Mouse (Mus musculus) cerebellum, adult 11 months (tissue): ENCODE results near the gene Il18.

ENCODE experiments used
- DNase-seq: peaks from one replicate; pipeline ENCODE4 v3.0.0; 2022

The Il18 gene

DNA sequence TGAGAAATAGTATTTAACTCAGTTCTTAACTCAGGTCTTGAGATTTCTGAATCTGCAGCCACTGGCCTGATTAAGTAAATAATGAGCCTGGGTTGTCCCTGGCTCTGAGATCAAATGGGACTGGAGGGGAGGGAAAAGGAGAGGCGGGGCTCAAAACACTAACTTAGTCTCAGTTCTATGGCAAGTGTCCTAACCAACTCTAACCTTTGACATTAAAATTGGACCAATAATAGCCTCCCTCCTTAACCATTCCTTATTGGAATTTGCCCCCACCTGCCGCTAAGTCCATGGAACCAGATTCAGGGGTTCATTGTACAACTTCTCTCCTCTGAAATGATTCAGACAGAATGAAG lies 443 bp downstream of the Il18 start, which contains the start of gene Bco2:
Bco2 (minus strand) TSS at position 88 of the 353 bp plus-strand sequence.
- no peak for DNase-seq

DNA sequence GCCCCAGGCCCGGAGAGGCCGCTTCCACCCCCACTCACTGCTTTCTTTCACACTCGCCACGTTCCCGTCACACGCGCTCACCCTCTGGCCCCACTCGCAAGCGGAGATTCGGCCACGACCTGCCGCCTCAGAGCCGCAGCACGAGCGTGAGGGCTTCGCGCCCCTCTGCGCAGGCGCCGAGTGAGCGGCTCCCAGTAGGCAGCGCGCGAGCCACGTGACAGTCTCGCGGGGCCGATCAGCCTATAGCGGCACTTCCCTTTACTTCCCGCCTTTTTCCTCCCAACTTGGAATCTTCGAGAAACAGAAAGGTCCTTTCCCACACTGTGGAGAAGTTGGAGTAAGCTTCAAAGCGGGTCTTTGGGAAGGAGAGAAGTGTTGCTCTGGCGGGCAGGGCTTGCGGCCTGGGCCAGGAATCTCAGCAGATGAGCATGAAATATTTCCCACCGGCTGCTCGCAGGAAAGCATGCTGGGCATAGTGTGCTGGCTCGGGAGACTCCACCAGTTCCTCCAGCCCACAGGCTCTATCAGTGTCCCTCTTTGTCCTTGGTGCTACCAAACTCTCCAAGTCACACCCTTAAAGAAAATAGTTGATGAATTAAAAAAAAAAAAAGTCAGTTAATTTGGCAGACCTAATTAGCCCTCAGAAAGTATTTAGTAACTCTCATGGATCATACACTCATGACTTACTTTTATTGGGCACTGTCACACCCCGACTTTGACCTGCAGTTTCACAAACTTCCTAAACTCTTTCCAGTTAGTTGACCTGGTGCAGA lies 6.7 kb downstream of the Il18 start, which contains the start of gene Tex12:
Tex12 (minus strand) TSS at position 181 of the 773 bp plus-strand sequence.
- no peak for DNase-seq

DNA sequence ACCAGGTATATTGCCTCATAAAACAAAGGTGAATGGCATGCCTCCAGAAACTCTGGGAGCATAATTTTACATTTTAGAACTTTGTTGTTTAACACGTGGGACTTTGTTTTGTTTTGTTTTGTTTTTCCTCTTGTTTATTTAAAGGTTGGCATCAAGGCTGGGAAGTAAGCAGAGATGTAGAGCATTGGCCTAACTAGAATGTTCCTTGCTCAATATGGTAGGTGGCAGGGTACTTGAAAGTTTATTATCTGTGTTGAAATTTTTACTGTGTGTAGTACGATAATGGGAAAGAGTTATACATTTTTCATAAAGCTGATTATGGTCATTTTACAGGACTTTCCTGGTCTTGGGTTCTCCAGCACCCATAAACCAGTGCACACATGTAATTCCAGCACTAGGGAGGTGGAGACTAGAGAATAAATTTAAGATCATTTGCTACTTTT lies 7.3 kb downstream of the Il18 start:
- no peak for DNase-seq

DNA sequence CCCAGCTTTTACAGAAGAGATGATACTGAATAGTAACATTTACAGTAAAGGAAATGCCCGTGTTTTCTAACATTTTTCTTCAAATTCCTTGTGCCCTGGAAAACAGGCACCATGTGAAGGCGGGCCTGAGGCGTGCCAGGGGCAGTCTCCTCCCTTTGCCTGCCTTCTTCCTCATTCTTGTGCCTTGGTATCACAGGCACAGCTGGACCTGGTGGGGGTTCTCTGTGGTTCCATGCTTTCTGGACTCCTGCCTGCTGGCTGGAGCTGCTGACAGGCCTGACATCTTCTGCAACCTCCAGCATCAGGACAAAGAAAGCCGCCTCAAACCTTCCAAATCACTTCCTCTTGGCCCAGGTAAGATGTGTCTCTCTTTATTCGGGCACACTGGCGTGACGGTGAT lies 10.5 kb downstream of the Il18 start:
- no peak for DNase-seq

DNA sequence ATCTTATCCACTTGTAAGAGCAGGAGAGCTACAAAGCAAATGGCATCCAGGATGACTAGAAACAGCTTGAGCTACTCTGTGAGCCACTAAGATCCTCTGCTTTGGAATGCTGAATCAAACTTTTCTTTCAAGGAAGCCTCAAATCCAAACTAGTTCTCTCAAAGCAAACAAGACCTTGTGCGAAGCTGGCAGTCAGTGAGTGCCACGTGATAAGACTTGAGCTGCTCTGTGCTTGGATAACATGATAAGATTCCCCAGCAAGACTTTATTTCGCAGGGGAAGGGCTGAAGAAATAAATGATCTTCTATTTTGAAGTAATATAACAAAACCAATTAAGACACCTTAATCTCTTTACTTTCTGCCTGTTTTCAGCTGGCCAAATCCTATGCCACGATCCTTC lies 11.3 kb downstream of the Il18 start:
- DNase-seq: no peak

DNA sequence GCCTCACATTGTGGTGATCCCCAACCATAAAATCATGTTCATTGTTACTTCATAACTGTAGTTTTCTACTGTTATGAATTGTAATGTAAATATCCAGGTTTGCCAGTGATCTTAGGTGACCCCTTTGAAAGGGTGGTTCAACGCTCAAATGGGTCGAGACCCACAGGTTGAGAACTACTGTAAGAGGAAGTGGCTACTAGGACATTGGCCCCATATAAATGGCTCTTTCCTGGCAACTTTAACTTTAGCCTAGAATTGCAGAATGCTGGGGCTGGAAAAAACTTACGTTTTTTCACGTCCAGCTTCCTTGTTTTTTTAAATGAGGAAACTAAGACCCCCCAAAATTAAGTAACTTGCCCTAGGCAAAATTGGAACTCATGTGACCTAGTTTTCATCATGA lies 12.7 kb downstream of the Il18 start:
- DNase-seq: no peak

DNA sequence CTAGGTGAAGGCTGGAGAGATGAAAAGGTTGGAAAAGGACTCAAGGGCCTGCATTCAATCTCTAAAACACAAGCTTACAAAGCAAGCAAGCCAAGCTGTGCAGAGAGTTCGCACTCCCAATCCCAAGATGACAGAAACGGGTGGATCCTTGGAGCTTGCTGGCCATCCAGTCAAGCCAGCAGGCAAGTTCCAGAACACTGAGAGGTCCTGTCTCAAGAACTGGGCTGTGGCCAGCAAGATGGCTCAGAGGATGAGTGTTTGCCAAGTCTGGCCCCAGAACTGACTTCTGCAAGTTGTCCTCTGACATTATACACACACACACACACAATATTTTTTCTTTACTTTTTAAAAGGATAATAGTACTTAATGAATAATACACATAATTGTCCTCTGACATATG lies 13.3 kb downstream of the Il18 start:
- DNase-seq: no peak

DNA sequence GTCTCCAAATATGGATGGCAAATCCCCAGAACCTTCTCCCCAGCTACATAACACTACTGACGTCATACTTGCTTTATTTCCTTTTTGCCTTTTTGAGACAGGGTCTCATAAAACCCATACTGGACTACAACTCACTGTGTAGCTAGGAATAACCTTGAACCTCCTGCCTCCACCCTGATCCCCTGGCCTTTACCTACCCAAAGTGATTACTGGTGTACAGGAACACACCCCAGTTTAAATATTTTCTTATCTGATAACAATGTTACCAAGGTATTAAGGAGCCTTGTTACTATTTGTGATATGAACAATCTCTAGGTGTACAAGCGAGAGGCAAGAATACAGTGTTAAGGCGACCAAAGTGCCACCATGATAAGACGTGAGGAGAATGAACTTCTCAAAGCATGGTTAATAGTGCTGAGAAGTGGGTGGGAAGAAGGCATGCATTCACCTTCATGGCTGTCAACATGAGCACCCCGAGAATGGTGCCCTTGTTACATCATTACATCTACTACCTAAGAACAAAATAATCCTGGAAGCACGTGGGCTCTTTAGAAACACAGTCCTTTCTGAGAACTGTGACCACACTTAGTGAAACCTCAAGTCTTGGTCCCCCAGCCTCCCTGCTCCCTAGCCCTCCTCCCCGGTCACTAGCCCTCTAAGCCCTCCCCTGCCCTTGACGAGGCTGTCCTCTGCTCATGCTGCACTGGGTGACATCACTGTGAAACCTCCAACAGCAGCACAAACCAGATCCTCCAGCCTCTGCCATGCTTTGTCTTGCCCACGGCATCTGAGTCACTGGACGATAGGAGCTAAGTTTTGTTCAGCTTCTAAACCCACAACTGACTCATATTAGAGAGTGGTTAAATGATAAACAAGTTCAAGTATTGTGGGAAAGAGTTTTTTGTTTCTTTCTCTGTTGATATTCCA lies 15.2 kb downstream of the Il18 start:
- no peak for DNase-seq

DNA sequence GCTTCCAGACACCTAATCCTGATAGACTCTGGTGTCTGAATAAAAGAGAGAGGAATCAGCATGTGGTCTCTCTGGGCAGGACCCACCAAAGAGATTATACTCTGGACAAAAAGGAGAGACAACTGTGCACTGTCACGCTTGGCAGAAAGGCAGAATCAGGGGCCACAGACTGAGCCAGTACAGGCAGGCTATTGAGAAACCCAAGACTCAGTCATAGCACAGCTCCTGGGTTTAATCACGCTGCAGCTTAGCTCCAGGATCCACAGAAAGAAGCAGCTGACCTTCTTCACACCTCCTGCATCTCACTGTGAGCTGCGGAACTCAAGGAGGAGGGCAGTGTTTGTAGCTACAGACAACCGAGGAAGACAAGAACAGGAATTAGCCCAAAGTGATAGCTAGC lies 25.7 kb downstream of the Il18 start:
- DNase-seq: no peak

DNA sequence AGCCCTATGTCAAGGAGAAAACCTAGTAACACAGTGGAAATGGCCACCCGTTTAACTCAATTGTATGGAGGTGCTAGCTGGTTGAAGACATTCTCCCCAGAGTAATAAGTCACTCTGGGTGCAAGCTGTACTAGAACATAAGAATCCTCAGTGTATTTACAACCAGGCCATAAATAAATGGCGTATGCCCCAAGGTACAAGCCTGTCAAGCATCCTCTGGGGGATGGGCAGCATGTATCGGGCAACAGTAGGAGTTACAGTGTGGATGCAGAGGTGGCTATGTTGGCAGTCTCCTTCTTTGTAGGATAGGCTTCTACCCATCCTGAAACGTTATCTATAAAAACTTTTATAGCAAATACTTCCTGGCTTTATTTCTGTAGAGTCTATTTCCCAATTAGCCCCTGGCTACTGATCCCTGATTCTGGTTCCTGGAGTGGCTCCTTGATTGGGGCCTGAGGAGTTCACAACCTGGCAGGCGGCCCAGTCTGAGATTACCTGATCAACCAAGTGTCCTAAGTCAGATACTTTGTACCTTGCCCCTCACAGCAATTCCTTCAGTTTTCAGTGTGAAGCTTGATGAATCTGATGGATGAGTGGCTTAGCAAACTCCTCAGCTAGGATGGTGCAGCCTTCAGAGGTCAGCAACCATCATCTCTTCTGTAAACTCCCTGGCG lies 30.7 kb downstream of the Il18 start:
- no peak for DNase-seq

DNA sequence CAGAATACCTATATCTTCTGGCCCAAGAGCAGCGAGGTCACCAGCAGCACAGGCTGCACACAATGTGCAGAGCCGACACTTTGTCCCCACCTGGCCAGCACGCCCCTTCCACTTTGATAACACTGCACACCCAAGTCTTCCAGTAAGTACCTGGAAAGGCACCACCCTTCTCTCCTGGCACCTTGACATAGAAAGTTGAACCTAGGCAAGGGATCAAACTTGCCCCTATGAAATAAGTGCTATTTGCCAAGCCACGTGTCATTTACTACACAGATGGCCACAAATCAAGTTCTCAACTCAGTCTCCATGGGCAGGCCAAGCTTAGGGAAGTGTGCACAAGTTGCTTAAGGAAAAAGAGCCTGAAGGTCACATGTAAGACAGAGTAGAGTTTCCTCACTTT lies 32.3 kb downstream of the Il18 start:
- no peak for DNase-seq

DNA sequence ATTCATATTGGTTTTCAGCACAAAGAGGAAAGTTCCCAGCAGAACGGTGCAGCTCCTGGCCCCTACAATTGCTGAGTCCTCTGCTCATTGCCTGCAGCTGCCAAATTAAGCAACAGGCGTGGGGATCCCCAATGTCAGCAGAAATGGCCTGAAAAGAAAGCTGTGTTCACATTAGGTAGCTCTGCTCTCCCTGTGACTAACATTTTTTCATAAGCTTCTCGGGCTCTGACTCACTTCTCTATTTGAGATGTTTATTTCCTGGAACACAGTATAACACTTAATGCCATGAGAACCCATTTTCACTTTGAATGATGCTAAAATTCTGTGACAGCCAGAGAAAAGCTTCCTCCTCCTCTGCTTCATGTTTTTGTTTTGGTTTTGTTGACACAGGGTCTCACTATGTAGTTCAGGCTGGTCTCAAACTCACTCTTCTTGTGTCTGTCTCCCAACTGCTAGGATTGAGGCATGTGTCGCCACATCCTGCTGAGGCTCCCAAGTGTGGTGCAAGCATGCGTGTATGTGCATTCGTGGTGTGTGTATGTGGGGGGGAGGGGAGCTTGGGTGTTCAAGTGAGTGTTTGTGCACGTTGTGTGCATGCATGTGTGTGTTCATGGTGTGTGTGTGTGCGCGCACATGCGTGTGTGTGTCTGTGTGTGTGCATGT lies 36.4 kb downstream of the Il18 start:
- DNase-seq: no peak

DNA sequence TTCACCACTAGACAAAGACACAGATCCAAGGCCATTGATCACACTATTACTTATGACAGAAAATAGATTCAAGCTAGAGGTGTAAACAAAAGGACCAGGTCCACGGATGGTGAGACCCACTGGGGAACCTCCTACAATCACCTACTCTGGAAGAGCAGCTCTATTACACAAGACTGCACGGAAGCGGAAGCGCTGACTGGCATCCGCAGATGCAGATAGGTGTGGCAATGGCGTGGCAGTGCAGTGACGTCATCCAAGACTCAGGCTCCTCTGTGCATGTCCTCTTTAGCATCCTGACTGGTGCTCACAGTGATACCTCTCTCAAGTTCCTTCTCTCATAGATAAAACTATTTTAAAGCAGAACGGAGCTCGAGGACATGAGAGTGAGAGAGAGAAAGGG lies 38.3 kb downstream of the Il18 start:
- no peak for DNase-seq

DNA sequence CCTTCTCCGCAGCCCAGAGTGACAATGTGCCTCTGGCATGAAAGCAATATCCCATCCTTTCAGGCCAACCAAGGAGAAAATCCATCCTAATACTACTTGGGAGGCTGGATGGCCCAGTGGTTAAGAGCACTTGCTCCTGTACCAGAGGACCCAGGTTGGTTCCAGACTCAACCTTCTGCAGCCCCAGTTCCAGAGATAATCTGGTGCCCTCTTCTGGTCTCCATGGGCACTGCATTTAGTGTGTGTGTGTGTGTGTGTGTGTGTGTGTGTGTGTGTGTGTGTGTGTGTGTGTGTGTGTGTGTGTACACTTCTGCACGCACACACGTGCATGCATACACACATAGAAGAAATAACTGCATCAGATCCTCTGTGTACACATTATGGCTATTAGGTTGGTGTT lies 38.9 kb downstream of the Il18 start:
- DNase-seq: no peak

DNA sequence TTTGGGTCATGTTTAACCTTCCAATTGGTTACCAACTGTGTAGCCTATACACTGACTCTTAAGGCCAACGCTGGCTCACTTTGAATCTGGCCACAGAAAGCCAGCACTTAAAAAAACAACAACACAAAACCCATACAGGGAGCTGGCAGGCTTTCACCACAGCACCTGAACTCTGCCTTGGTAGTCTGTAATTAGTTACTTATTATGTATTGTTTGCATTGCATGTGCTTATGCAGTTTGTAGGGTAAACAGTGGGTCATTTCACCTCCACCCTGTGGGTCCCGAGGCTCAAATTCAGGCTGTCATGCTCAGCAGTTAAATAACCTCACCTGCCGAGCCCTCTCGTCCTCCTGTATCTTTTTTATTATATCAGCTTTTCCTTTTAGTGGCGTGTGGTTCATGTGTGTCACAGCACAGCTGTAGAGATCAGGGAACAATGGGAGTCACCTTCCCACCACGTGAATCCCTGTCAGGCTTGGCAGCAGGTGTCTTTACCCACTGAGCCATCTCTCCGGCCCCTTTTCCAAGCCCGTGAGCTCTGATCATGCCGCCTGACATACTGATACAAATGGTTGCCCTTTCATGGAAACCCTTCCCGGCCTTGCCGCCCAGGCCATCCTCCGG lies 40.3 kb downstream of the Il18 start:
- DNase-seq: no peak

DNA sequence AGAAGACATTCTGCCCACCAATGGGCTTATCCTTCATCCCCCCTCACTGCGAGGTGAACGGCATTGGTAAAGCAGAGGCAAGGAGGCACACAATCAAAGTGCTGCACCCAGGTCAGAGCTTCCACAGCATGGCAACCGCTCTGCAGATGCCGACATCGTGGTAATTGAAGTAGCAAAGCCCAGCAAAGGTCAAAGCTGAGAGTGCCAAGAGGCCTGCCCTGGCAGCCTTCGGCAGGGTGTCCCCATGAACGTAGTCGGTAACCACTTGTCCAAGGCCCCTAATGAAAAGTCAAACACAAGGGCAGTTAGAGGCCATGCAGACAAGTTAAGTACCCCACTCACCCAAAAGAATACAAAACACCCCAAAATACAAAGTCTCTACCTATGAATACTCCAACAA lies 42.3 kb downstream of the Il18 start:
- DNase-seq: no peak

DNA sequence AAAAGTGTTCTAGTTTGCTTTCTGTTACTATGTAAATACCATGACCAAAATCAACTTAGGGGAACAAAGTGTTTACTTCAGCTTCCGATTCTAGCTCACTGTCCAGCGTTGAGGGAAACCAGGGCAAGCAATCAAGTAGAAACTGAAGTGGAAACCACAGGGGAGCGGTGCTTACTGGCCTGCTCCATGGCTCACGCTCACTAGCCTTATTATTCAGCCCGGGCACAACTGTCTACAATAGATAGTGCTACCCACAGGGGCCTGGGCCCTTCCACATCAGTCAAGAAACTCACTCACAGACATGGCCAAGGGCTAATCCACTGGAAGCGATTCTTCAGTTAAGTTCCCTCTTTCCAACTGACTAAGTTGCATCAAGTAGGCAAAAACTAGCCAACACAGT lies 46.9 kb downstream of the Il18 start:
- DNase-seq: no peak

DNA sequence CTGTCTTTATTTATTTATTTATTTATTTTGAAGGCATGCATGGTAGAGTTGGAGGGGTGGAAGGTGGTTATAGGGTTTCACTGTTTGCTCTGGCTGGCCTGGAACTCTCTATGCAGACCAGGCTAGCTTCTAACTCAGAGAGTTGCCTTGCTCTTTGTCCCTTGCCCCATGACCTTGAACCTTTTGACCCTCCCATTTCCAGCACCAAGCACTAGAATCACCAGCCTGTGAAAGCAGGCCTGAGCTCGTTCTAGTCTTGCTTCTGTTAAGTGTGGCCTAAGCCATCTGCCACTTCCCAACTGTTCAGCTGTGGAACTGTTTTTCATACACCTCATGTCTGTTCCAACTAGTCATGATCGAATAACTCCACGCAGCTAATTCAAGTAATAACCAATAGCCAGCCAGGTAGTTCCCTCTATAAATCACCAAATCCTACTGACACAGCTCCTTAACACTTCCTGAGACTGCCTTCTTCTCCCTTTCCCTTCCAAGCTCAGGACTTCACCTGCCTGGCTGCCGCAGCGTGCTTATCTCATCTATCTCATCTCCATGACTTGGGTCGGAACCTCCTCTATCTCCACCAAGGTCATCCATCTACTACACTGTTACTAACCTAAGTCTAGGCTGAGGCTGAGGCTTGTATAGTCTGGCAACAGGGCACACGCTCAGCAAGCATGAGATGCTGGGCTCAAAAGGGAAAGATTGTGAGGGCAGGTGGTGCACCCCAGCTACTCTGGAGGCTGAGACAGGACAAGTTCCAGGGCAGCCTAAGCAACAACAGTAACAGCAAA lies 47.6 kb downstream of the Il18 start:
- DNase-seq: no peak

DNA sequence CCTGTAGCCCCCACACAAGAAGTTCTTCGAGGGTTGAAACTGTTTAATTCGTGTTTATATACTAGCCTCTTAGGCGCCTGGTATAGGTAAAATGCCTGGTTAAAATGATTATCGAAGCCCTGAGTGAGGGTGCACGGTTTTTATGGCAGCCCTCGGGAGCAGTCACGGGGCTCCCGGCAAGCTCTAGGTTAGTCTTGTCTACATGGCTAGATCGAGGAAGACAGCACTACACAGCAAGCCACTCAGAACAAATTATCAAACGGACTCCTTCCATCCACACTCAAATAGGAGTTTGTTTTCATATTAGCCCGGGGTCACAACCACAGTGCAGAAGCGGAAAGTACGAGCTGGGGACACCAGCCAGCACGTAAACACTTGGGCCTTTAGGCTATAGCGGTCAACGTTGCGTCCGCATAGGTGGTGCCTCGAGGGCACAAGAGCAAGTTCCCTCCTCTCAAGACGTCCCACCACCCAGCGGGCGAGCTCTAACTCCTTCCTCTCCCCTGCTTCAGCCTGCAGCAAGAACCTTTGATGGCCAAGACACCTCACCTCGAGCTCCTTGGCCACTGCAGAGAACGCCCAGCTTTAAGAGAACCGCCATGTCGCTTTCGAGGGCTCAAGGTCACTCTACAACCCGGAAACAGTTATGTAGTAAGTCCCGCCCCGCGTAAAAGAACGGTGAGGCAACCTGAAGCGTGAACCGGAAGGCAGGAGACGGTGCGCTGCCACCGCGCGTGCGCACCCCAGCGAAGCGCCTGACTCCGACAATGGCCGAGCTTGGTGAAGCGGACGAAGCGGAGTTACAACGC lies 48.8 kb downstream of the Il18 start, which contains the start of the genes Sdhd and Timm8b:
Sdhd (minus strand) TSS at position 624 of the 809 bp plus-strand sequence.
Timm8b (plus strand) TSS at position 722 of the 809 bp plus-strand sequence.
- peak; percentile 92 for DNase-seq

DNA sequence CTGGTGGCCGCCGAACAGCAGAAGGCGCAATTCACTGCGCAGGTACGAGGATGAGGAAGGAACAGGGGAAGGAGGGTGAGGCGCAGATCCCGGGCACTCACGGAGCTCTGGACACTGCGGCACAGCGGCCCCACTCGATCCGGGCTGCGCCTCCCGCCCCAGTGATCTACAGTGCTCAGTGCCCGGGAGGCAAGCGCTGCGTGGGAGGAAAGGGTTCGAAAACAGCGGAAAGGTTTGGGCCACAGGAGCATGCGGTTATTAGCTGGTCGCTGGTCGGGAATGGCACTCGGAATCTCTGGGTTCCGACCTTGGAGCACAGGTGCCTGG lies 49.3 kb downstream of the Il18 start:
- no peak for DNase-seq

DNA sequence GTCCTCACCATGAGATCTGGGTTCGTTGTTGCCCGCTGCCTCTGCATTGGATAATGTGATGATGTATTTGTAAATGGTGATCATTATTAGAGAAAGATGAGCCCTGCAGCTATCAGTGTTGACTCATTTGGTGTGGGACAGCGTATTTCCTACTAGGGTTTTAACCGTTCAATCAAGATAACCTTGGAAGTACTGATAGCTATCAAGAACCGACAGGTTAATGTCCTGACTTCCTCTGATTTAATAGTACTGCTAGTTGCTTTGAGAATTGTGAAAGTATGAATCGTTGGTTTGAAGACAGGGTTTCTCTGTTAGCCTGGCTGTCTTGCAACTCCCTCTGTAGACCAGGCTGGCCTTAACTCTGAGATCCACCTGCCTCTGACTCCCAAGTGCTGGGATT lies 49.7 kb downstream of the Il18 start:
- no peak for DNase-seq
